Mouse (Mus musculus): ENCODE measurements around the gene Ncdn. TPM values are rescaled to one million over a fixed set of nuclear protein-coding genes. Genes with fewer than 3 reads are reported as not detected.

The Ncdn gene
- total and polyA plus RNA-seq, 3 experiments: 27.3 to 36.2 TPM; not detected in 1

DNA sequence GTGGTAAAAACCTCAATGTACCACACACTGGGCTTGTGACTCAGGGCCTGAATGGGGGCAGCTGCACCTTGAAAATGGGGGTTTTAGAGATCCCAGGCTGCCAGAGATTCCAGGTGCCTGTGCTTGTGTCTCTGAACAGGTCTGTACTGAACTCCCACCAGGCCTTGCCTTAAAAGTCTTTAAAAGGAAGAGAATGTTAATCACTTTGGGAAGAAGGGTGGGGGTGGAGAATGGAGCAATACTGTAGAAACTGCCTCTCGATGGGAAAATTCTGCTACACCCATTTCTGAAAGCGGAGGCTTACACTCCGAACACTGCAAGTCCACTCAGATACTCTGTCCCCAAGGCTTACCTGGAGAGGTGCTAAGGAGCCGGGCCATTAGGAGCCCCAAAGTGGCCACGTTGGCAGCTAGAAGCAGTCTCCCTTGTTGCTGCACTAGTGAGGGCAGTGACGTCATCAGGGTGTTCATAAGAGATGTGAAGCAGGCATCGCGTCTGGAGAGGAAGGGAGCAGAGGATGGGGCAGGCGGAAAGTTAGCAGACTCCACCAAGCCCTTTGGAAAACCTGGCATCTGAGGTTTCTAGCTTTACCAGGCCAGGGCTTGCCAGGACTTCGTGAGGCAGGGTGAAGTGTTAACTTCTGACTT, 6.9 kb downstream of the Ncdn start:
- no peak overlapping the region for H3K27ac ChIP-seq (ENCODE audit: control insufficient read depth, low read depth, low read length)
- 0 out of 4 replicates have a peak, but pooled peaks cover 0 to 3% of the 10 kb centered on the region in 2 experiments for H3K4me1 ChIP-seq (ENCODE audit: control insufficient read depth in 1 of 2, insufficient read depth in 2 of 2, low read length in 2 of 2)
- peaks cover 0 to 2% of the 10 kb centered on the region in 2 experiments; a peak in 3 of 4 replicates for H3K36me3 ChIP-seq (ENCODE audit: control insufficient read depth in 1 of 2, insufficient read depth in 2 of 2, low read length in 2 of 2)
- TF ChIP-seq JUND (IDR thresholded peaks at IDR 0.05; ENCODE audit: low read depth, low read length) (no peak), NELFE (IDR thresholded peaks at IDR 0.05; ENCODE audit: low read depth, low read length) (no peak), TCF12 (IDR thresholded peaks at IDR 0.05; ENCODE audit: low read depth, low read length) (no peak), E2F4 (IDR thresholded peaks at IDR 0.05; ENCODE audit: borderline replicate concordance, low read depth, low read length) (no peak), MEF2A (IDR thresholded peaks at IDR 0.05; ENCODE audit: extremely low read depth, insufficient replicate concordance, low read depth, low read length, poor library complexity, severe bottlenecking) (no peak), CHD2 (IDR thresholded peaks at IDR 0.05; ENCODE audit: low read length) (no peak), MAFK (IDR thresholded peaks at IDR 0.05; ENCODE audit: borderline replicate concordance, low read depth, low read length) (no peak), MYC (IDR thresholded peaks at IDR 0.05; ENCODE audit: low read depth, low read length) (no peak), MYB (IDR thresholded peaks at IDR 0.05; ENCODE audit: low read depth, low read length) (no peak), GABPA (IDR thresholded peaks at IDR 0.05; ENCODE audit: low read depth, low read length) (no peak), TBP (IDR thresholded peaks at IDR 0.05; ENCODE audit: low read depth, low read length) (no peak), RCOR1 (IDR thresholded peaks at IDR 0.05; ENCODE audit: low read depth, low read length) (no peak), MAX (IDR thresholded peaks at IDR 0.05; ENCODE audit: low read length) (no peak), ZC3H11A (IDR thresholded peaks at IDR 0.05; ENCODE audit: low read depth, low read length) (no peak), ZKSCAN1 (IDR thresholded peaks at IDR 0.05; ENCODE audit: low read depth, low read length) (no peak), UBTF (IDR thresholded peaks at IDR 0.05; ENCODE audit: borderline replicate concordance, insufficient read depth, low read depth, low read length) (no peak), KAT2A (conservative IDR thresholded peaks at IDR 0.05; ENCODE audit: low read depth, low read length) (no peak), SIN3A (IDR thresholded peaks at IDR 0.05; ENCODE audit: low read length) (no peak), POLR2AphosphoS5 (IDR thresholded peaks at IDR 0.05; ENCODE audit: borderline replicate concordance, low read depth, low read length) (no peak)
- no peaks in the 10 kb centered on the region; the same call in 1 of the 2 replicates for H3K79me2 ChIP-seq (ENCODE audit: control insufficient read depth, insufficient read depth, low read length, poor library complexity)
- no peak for DNase-seq (ENCODE audit: low read depth, low spot score)
- no peaks in the 10 kb centered on the region for H3K9me3 ChIP-seq (replicated peaks; ENCODE audit: insufficient read depth, low read length)
- H3K9ac ChIP-seq (ENCODE audit: control insufficient read depth, low read depth, low read length, poor library complexity, severe bottlenecking): no peak overlapping the region
- H3K4me3 ChIP-seq (ENCODE audit: control insufficient read depth in 1 of 2, insufficient read depth in 1 of 2, low read depth in 2 of 2, low read length in 2 of 2): no peak overlapping the region
- H3K27me3 ChIP-seq (ENCODE audit: control insufficient read depth in 1 of 2, insufficient read depth in 2 of 2, low read length in 2 of 2): no peaks in the 10 kb centered on the region

All from MEL (cell line).